Mouse (Mus musculus) testis, adult 2 months (tissue): ENCODE data around the gene Banf2. TPM values are rescaled to one million over a fixed set of nuclear protein-coding genes. Genes with fewer than 3 reads are reported as not detected.

Experiments
- H3K27ac ChIP-seq: fragments of 200-500 bp; 2 replicates; pipeline ENCODE4 v1.5.1; 2012; ENCODE audit warnings: low read depth, low read length; ENCODE audit not compliant: control insufficient read depth, insufficient read depth
- H3K27me3 ChIP-seq: fragments of 200-500 bp; 2 replicates; pipeline ENCODE4 v1.6.1; 2012; ENCODE audit warnings: mild to moderate bottlenecking, low read length, moderate library complexity; ENCODE audit not compliant: control insufficient read depth, insufficient read depth
- H3K36me3 ChIP-seq: fragments of 200-500 bp; 2 replicates; pipeline ENCODE4 v1.6.1; 2012; ENCODE audit warnings: mild to moderate bottlenecking, low read length; ENCODE audit not compliant: control insufficient read depth, insufficient read depth
- H3K4me1 ChIP-seq: fragments of 200-500 bp; 2 replicates; pipeline ENCODE4 v1.6.1; 2012; ENCODE audit warnings: low read length; ENCODE audit not compliant: control insufficient read depth, insufficient read depth
- H3K4me3 ChIP-seq: fragments of 200-500 bp; 2 replicates; pipeline ENCODE4 v1.5.1; 2012; ENCODE audit warnings: low read depth, mild to moderate bottlenecking, low read length, moderate library complexity, mixed read lengths; ENCODE audit not compliant: control insufficient read depth
- CTCF ChIP-seq: fragments of 200-500 bp; IDR thresholded peaks from 2 replicates; pipeline ENCODE4 v1.5.1; 2012; ENCODE audit warnings: low read depth, mild to moderate bottlenecking, inconsistent platforms, low read length, moderate library complexity; ENCODE audit not compliant: control insufficient read depth, insufficient read depth, insufficient replicate concordance
- POLR2A ChIP-seq: fragments of 200-500 bp; IDR thresholded peaks from 2 replicates; pipeline ENCODE4 v1.6.1; 2012; ENCODE audit warnings: low read depth, mild to moderate bottlenecking, inconsistent platforms, low read length, moderate library complexity; ENCODE audit not compliant: control insufficient read depth
- polyA plus RNA-seq: library from polyadenylated mRNA; depleted of rRNA; stranded (reverse); fragments of >200 nt; gene quantifications from 2 replicates; pipeline ENCODE4 v1.2.3, GENCODE M21; 2012

Gene Banf2
- polyA plus RNA-seq, 1 experiment = 212 TPM

GRCm38 (mm10) chr2:144101463-144101961, 68.7 kb downstream of the Banf2 start:
- Histone ChIP-seq H3K27ac (no peak overlapping the region), H3K4me1 (no peaks in the 10 kb centered on the region)
- TF ChIP-seq POLR2A = no peak
- TF ChIP-seq CTCF = no peak

GRCm38 (mm10) chr2:144107374-144107773, 74.5 kb downstream of the Banf2 start:
- no peak overlapping the region for H3K4me3 ChIP-seq
- no peak for TF ChIP-seq CTCF
- TF ChIP-seq POLR2A = no peak
- no peaks in the 10 kb centered on the region for H3K27me3 ChIP-seq

More at GRCm38 (mm10) chr2:144101463-144101961, 68.7 kb downstream of the Banf2 start:
- Histone ChIP-seq H3K36me3 (no peaks in the 10 kb centered on the region), H3K27me3 (no peaks in the 10 kb centered on the region), H3K4me3 (no peak overlapping the region)

GRCm38 (mm10) chr2:144107810-144108209, 75.0 kb downstream of the Banf2 start:
- H3K4me3 ChIP-seq = no peak overlapping the region
- no peak overlapping the region for H3K27ac ChIP-seq
- H3K36me3 ChIP-seq = no peaks in the 10 kb centered on the region
- TF ChIP-seq CTCF = no peak
- TF ChIP-seq POLR2A = no peak
- no peaks in the 10 kb centered on the region for H3K4me1 ChIP-seq
- H3K27me3 ChIP-seq = no peaks in the 10 kb centered on the region

More at GRCm38 (mm10) chr2:144107374-144107773, 74.5 kb downstream of the Banf2 start:
- no peak overlapping the region for H3K27ac ChIP-seq
- H3K36me3 ChIP-seq = no peaks in the 10 kb centered on the region
- H3K4me1 ChIP-seq = no peaks in the 10 kb centered on the region

GRCm38 (mm10) chr2:144108376-144108775, 75.5 kb downstream of the Banf2 start:
- Histone ChIP-seq H3K27ac (no peak overlapping the region), H3K4me1 (no peaks in the 10 kb centered on the region), H3K27me3 (no peaks in the 10 kb centered on the region), H3K36me3 (no peaks in the 10 kb centered on the region), H3K4me3 (no peak overlapping the region)
- no peak for TF ChIP-seq POLR2A
- TF ChIP-seq CTCF = no peak

- Histone ChIP-seq H3K4me3 (no peak overlapping the region), H3K27me3 (no peaks in the 10 kb centered on the region), H3K4me1 (no peaks in the 10 kb centered on the region), H3K27ac (no peak overlapping the region), H3K36me3 (no peaks in the 10 kb centered on the region)
- no peak for TF ChIP-seq POLR2A
- no peak for TF ChIP-seq CTCF
Measured at GRCm38 (mm10) chr2:144111966-144112365, 79.1 kb downstream of the Banf2 start.

- Histone ChIP-seq H3K27me3 (no peaks in the 10 kb centered on the region), H3K36me3 (no peaks in the 10 kb centered on the region)
- TF ChIP-seq CTCF (no peak), POLR2A (no peak)
Measured at GRCm38 (mm10) chr2:144112666-144113065, 79.8 kb downstream of the Banf2 start.

GRCm38 (mm10) chr2:144118061-144118460, 85.2 kb downstream of the Banf2 start:
- H3K27me3 ChIP-seq = no peaks in the 10 kb centered on the region
- no peak overlapping the region for H3K27ac ChIP-seq
- H3K36me3 ChIP-seq = no peaks in the 10 kb centered on the region
- no peak overlapping the region for H3K4me3 ChIP-seq
- no peaks in the 10 kb centered on the region for H3K4me1 ChIP-seq
- no peak for TF ChIP-seq CTCF

More at GRCm38 (mm10) chr2:144112666-144113065, 79.8 kb downstream of the Banf2 start:
- no peak overlapping the region for H3K4me3 ChIP-seq
- no peaks in the 10 kb centered on the region for H3K4me1 ChIP-seq
- H3K27ac ChIP-seq = no peak overlapping the region

GRCm38 (mm10) chr2:144120186-144120823, 87.4 kb downstream of the Banf2 start:
- no peak overlapping the region for H3K4me3 ChIP-seq
- H3K27ac ChIP-seq = no peak overlapping the region
- no peaks in the 10 kb centered on the region for H3K36me3 ChIP-seq
- no peaks in the 10 kb centered on the region for H3K4me1 ChIP-seq
- TF ChIP-seq CTCF = no peak
- no peak for TF ChIP-seq POLR2A
- H3K27me3 ChIP-seq = no peaks in the 10 kb centered on the region
